Mouse (Mus musculus) forebrain, embryonic 14.5 days (tissue): ENCODE data around the gene Gm43552. TPM values are rescaled to one million over a fixed set of nuclear protein-coding genes. Genes with fewer than 3 reads are reported as not detected.

Experiments
- ATAC-seq: fragments of 200-750 bp; cut with Nextera tagmentation; 2 replicates; pipeline ENCODE4 v1.8.0; 2017; ENCODE audit warnings: mild to moderate bottlenecking, moderate library complexity
- DNase-seq: peaks from one replicate; pipeline ENCODE4 v3.0.0-alpha.2; 2015; ENCODE audit warnings: low spot score
- H3K27ac ChIP-seq: fragments of 300-500 bp; sonication (generic); 2 replicates; pipeline ENCODE4 v1.5.1; 2014; ENCODE audit warnings: low read depth, mild to moderate bottlenecking, control low read depth, low read length, moderate library complexity
- H3K27me3 ChIP-seq: fragments of 300-500 bp; sonication (generic); replicated peaks from 2 replicates; pipeline ENCODE4 v1.6.1; 2014; ENCODE audit warnings: low read length, control low read depth, mixed read lengths; ENCODE audit not compliant: control insufficient read depth, insufficient read depth
- H3K36me3 ChIP-seq: fragments of 300-500 bp; sonication (generic); 2 replicates; pipeline ENCODE4 v1.6.1; 2014; ENCODE audit warnings: low read length, control low read depth; ENCODE audit not compliant: control insufficient read depth, insufficient read depth
- H3K4me1 ChIP-seq: fragments of 300-500 bp; sonication (generic); 2 replicates; pipeline ENCODE4 v1.6.1; 2014; ENCODE audit warnings: antibody characterized with exemption, low read length, control low read depth; ENCODE audit not compliant: control insufficient read depth, insufficient read depth
- H3K4me2 ChIP-seq: fragments of 300-500 bp; sonication (generic); 2 replicates; pipeline ENCODE4 v1.6.1; 2014; ENCODE audit warnings: mild to moderate bottlenecking, control low read depth, low read length
- H3K4me3 ChIP-seq: fragments of 300-500 bp; sonication (generic); 2 replicates; pipeline ENCODE4 v1.5.1; 2014; ENCODE audit warnings: low read depth, low read length, control low read depth
- H3K9ac ChIP-seq: fragments of 300-500 bp; sonication (generic); 2 replicates; pipeline ENCODE4 v1.6.1; 2014; ENCODE audit warnings: mild to moderate bottlenecking, low read length, control low read depth, moderate library complexity
- H3K9me3 ChIP-seq: fragments of 300-500 bp; sonication (generic); replicated peaks from 2 replicates; pipeline ENCODE4 v1.6.1; 2016; ENCODE audit warnings: low read length, control low read depth, mixed read lengths; ENCODE audit not compliant: control insufficient read depth
- WGBS: fragments of 180-500 bp; shearing (Covaris S2); extraction: QIAGEN DNeasy Blood & Tissue Kit; methylation state at CpG from one replicate; pipeline ENCODE4 v1.1.7; 2014; 5-methylcytosine and 5-hydroxymethylcytosine counted together
- polyA plus RNA-seq: library from polyadenylated mRNA; unstranded; fragments of >200 nt; fragmentation: Nextera tagmentation; extraction: Ambion mirVana; gene quantifications from 2 replicates; pipeline ENCODE4 v1.2.1, GENCODE M21; 2014

Gm43552 gene
- polyA plus RNA-seq, 1 experiment from 2014 or later = not detected

- Histone ChIP-seq H3K36me3 (peaks cover 68% of the 10 kb centered on the region), H3K9me3 (no peaks in the 10 kb centered on the region), H3K9ac (no peak overlapping the region), H3K4me1 (no peaks in the 10 kb centered on the region), H3K4me3 (no peak overlapping the region), H3K27me3 (no peaks in the 10 kb centered on the region), H3K4me2 (no peak overlapping the region), H3K27ac (no peak overlapping the region)
- DNase-seq = peak; percentile 26
- WGBS = 15% methylated on average over 26 of the region's 26 CpGs
- no peak for ATAC-seq
These were observed 76.8 kb downstream of the Gm43552 start for GRCm38 (mm10) chr5:65415653-65416458.

- no peak overlapping the region for H3K4me3 ChIP-seq
- H3K9me3 ChIP-seq = no peaks in the 10 kb centered on the region
- no peaks in the 10 kb centered on the region for H3K27me3 ChIP-seq
- H3K4me2 ChIP-seq = no peak overlapping the region
- no peak overlapping the region for H3K9ac ChIP-seq
- WGBS = 8% methylated on average over 12 of the region's 12 CpGs
- ATAC-seq (no peak), DNase-seq (peak; percentile 13)
- H3K4me1 ChIP-seq = no peaks in the 10 kb centered on the region
- no peak overlapping the region for H3K27ac ChIP-seq
- H3K36me3 ChIP-seq = peaks cover 73% of the 10 kb centered on the region
These were observed 84.6 kb downstream of the Gm43552 start for GRCm38 (mm10) chr5:65407989-65408388.

GRCm38 (mm10) chr5:65401251-65401994 lies 91.2 kb downstream of the Gm43552 start:
- no peak overlapping the region for H3K4me2 ChIP-seq
- ATAC-seq (peak; percentile 69; the same call in 1 of the 2 replicates), DNase-seq (peak; percentile 82)
- H3K4me1 ChIP-seq = no peaks in the 10 kb centered on the region
- WGBS = 23% methylated on average over 2 of the region's 2 CpGs
- H3K27ac ChIP-seq = no peak overlapping the region
- H3K9ac ChIP-seq = no peak overlapping the region
- no peaks in the 10 kb centered on the region for H3K27me3 ChIP-seq
- H3K9me3 ChIP-seq = no peaks in the 10 kb centered on the region
- H3K4me3 ChIP-seq = no peak overlapping the region
- H3K36me3 ChIP-seq = peaks cover 83% of the 10 kb centered on the region

DNA sequence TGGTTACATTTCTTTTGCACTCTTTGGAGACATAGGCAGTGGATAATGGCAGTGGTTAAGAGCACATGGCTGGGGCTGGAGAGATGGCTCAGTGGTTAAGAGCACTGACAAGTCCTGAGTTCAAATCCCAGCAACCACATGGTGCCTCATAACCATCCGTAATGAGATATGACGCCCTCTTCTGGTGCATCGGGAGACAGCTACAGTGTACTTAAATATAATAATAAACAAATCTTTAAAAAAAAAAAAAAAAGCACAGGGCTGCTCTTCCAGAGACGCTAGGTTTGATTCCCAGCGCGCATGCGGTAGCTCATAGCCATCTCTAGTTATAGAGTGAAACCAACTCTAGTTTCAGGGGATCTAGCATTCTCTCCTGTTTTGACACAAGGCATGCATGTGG lies 98.2 kb downstream of the Gm43552 start:
- H3K4me2 ChIP-seq = no peak overlapping the region
- no peak overlapping the region for H3K9ac ChIP-seq
- ATAC-seq (no peak), DNase-seq (no peak)
- H3K4me1 ChIP-seq = peaks cover 13% of the 10 kb centered on the region
- H3K9me3 ChIP-seq = no peaks in the 10 kb centered on the region
- no peak overlapping the region for H3K27ac ChIP-seq
- H3K27me3 ChIP-seq = no peaks in the 10 kb centered on the region
- 93% methylated on average over 7 of the region's 7 CpGs for WGBS
- peaks cover 48% of the 10 kb centered on the region for H3K36me3 ChIP-seq
- no peak overlapping the region for H3K4me3 ChIP-seq

DNA sequence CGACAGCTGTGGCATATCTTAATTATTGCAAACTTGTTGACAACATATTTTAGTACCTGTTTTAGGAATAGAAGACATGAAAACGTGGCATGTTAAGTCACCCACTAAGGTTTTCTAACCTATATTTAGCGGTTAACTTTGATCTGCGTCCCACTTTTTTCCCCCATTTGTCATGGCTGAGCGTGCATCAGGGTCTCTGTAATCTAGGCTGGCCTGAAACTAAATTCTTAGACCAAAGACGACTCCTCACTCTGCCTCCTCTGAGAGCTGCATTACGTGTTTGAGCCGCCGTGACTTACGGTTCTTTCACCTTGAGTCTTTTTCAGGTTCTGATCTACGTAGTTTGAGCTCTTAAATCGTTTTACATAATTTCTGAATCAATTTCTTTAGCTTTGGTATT lies 100.9 kb downstream of the Gm43552 start:
- peak overlapping the region; percentile 67 for H3K4me2 ChIP-seq
- 2% methylated on average over 12 of the region's 12 CpGs for WGBS

GRCm38 (mm10) chr5:65390648-65391644 lies 101.7 kb downstream of the Gm43552 start, which contains the start of the genes Rpl9 and Lias:
Rpl9 (minus strand) TSS chr5:65391444.
Lias (plus strand) TSS chr5:65391497.
- peaks cover 13% of the 10 kb centered on the region for H3K4me1 ChIP-seq
- DNase-seq (peak; percentile 98), ATAC-seq (peak; percentile 98)
- H3K27me3 ChIP-seq = no peaks in the 10 kb centered on the region
- H3K9ac ChIP-seq = peak within 1 kb of the TSS; percentile 99
- H3K9me3 ChIP-seq = no peaks in the 10 kb centered on the region
- peak within 1 kb of the TSS; percentile 80 for H3K4me2 ChIP-seq
- peak within 1 kb of the TSS; percentile 95 for H3K27ac ChIP-seq
- peak within 1 kb of the TSS; percentile 96 for H3K4me3 ChIP-seq
- H3K36me3 ChIP-seq = peaks cover 46% of the 10 kb centered on the region
- WGBS = under 1% methylated on average over 83 of the region's 83 CpGs

More for the DNA sequence above, 100.9 kb downstream of the Gm43552 start:
- Histone ChIP-seq H3K9ac (peak overlapping the region; percentile 58), H3K27ac (peak overlapping the region; percentile 59; the same call in 1 of the 2 replicates), H3K9me3 (no peaks in the 10 kb centered on the region), H3K4me1 (peaks cover 13% of the 10 kb centered on the region), H3K4me3 (peak overlapping the region; percentile 96), H3K27me3 (no peaks in the 10 kb centered on the region), H3K36me3 (peaks cover 53% of the 10 kb centered on the region)
- DNase-seq (peak; percentile 37), ATAC-seq (peak; percentile 46)

DNA sequence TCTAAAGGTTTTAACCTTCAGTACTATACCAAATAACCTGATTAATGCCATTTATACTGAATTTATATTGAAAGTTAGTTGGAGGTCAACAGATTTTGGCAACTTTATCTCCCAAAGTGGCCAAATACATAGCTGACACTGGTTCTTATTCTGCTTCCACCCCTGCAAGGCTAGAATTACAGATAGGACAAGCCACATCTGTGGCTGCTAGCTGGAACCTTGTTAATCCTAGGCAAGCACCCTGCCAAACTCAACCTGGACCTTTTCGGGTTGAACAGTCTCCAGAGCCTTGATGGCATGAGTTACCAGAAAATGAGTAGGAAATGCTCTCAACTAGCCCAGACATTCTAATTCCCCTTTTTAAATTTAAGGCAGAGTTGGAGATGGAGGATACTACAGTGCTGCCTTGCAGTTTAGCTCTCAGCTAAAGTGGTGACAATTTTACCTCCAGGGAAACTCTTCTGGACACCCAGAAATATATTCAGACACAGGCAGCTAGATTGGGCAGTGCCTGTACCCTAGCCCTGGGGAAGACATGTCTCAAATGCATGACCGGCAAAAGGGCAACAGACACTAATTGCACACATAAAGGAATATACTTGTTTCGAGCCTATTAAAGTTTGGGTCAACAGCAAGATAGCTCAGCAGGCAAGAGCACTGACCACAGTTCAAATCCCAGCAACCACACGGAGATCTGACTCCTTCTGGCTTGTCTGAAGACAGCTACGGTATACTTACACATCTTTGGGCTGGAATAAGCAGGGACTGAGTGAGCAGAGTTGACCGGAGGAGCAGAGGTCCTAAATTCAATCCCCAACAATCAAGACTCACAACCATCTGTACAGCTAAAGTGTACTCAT lies 105.4 kb downstream of the Gm43552 start:
- Histone ChIP-seq H3K9ac (no peak overlapping the region), H3K4me1 (peaks cover 13% of the 10 kb centered on the region), H3K36me3 (peaks cover 53% of the 10 kb centered on the region), H3K27me3 (no peaks in the 10 kb centered on the region), H3K9me3 (no peaks in the 10 kb centered on the region), H3K4me3 (no peak overlapping the region), H3K4me2 (no peak overlapping the region), H3K27ac (no peak overlapping the region)
- ATAC-seq (no peak), DNase-seq (no peak)
- 81% methylated on average over 6 of the region's 6 CpGs for WGBS
